Mouse (Mus musculus) megakaryocyte, embryonic 14.5 days (primary cell): ENCODE results near the gene Dcun1d4. TPM values are rescaled to one million over a fixed set of nuclear protein-coding genes. Genes with fewer than 3 reads are reported as not detected.

Source experiments
- H3K27me3 ChIP-seq: replicated peaks from 2 replicates; pipeline ENCODE3; 2012; ENCODE audit warnings: inconsistent platforms
- H3K36me3 ChIP-seq: replicated peaks from 2 replicates; pipeline ENCODE3; 2012; ENCODE audit warnings: low read length, inconsistent platforms, mixed read lengths
- H3K4me1 ChIP-seq: 2 replicates; pipeline ENCODE4 v1.6.1; 2012; ENCODE audit warnings: inconsistent platforms
- H3K4me3 ChIP-seq: replicated peaks from 2 replicates; pipeline ENCODE3; 2012; ENCODE audit warnings: moderate library complexity, mild to moderate bottlenecking, inconsistent platforms
- H3K9me3 ChIP-seq: 2 replicates; pipeline ENCODE4 v1.6.1; 2012; ENCODE audit warnings: inconsistent platforms
- FLI1 ChIP-seq: IDR thresholded peaks from 2 replicates; pipeline ENCODE4 v1.6.1; 2012; ENCODE audit warnings: low read length, inconsistent platforms, mixed read lengths
- GATA1 ChIP-seq: IDR thresholded peaks from 3 replicates; pipeline ENCODE4 v1.6.1; 2012; ENCODE audit warnings: mixed read lengths, low read length, inconsistent platforms, borderline replicate concordance
- polyA plus RNA-seq: library from polyadenylated mRNA; stranded (reverse); fragments of >175 nt; gene quantifications from 2 replicates; pipeline ENCODE4 v1.2.3, GENCODE M21; 2012; ENCODE audit warnings: low replicate concordance; ENCODE audit not compliant: insufficient read depth

Gene Dcun1d4
- polyA plus RNA-seq, result 0.66 TPM in 1 of 2 replicates, not detected in the other

DNA sequence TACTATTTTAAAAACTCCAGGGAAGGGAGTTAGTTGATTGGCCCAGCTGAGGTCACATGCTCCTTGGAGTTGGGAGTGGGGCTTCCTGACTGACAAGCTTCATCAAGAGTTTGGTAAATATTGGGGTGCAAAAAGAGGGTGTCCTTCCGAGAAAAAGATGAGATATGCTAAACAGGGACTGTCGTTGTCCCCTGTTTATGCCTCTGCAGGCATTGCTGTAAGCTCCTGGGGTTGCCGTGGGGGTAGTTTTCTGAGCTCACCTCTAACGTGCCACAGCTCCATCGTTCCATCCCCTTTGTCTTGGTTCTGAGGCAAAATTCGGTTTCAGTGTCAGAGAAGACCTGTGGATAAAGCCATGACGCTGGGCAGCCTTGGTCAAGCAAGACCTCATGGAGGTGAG, at the start of gene Dcun1d4:
Dcun1d4 (plus strand) TSS at position 301 of the 400 bp plus-strand sequence.
- H3K9me3 ChIP-seq, result no peaks in the 10 kb centered on the region
- no peak within 1 kb of the TSS for H3K4me3 ChIP-seq
- TF ChIP-seq FLI1 (no peak), GATA1 (no peak)
- H3K36me3 ChIP-seq, result no peaks in the 10 kb centered on the region
- H3K27me3 ChIP-seq, result peaks cover 14% of the 10 kb centered on the region
- 0 out of 2 replicates have a peak, but pooled peaks cover 5% of the 10 kb centered on the region for H3K4me1 ChIP-seq

DNA sequence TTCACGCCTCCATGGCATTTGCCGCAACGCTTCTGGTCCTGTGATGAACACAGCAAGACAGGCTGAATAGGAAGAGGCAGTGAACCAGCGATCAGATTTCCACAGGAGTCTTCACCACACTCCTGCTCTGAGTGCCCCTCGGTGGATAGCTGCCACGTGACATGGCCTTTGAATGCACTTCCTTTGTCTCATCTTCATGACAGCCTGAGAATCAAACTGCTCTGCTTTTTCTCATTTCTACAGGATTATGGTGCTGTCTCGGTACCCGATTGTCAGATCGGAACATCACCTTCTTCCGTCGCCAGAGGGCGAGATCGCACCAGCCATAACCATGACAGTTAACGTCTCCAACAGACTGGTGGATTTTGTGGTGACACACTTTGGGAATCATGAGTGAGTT, 49.2 kb upstream of the Dcun1d4 start:
- H3K9me3 ChIP-seq, result no peaks in the 10 kb centered on the region
- no peak for TF ChIP-seq GATA1
- TF ChIP-seq FLI1, result no peak
- peaks cover 7% of the 10 kb centered on the region; the same call in 1 of the 2 replicates for H3K4me1 ChIP-seq
- H3K36me3 ChIP-seq, result no peaks in the 10 kb centered on the region
- H3K4me3 ChIP-seq, result peak overlapping the region; percentile 31
- peaks cover 36% of the 10 kb centered on the region for H3K27me3 ChIP-seq

DNA sequence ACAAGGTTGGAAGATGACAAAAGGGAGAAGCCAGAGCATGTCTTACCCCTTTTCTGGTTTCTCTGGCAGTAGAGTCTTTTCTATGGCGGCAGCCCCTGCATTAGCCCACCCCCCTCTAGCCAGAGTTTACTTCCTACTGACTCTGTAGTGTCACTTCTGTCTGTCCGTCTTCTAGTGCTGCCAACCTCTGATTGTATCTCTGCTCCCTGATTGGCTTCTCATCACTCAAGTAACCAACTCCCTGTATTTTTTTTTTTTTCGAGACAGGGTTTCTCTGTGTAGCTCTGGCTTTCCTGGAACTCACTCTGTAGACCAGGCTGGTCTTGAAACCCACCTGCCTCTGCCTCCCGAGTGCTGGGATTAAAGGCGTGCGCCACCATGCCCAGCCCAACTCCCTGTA, 48.0 kb upstream of the Dcun1d4 start:
- no peak overlapping the region for H3K4me3 ChIP-seq
- TF ChIP-seq GATA1 (no peak), FLI1 (no peak)
- peaks cover 7% of the 10 kb centered on the region; the same call in 1 of the 2 replicates for H3K4me1 ChIP-seq
- no peaks in the 10 kb centered on the region for H3K36me3 ChIP-seq
- no peaks in the 10 kb centered on the region for H3K9me3 ChIP-seq
- H3K27me3 ChIP-seq, result peaks cover 40% of the 10 kb centered on the region

- Histone ChIP-seq H3K27me3 (peaks cover 37% of the 10 kb centered on the region), H3K4me3 (no peak overlapping the region), H3K36me3 (no peaks in the 10 kb centered on the region), H3K4me1 (peaks cover 7% of the 10 kb centered on the region; the same call in 1 of the 2 replicates), H3K9me3 (no peaks in the 10 kb centered on the region)
- no peak for TF ChIP-seq FLI1
- TF ChIP-seq GATA1, result no peak
These were observed 46.0 kb upstream of the Dcun1d4 start for GRCm38 (mm10) chr5:73434764-73435163.

- peaks cover 3% of the 10 kb centered on the region; the same call in 1 of the 2 replicates for H3K9me3 ChIP-seq
- TF ChIP-seq GATA1, result no peak
- no peak for TF ChIP-seq FLI1
- peaks cover 21% of the 10 kb centered on the region for H3K27me3 ChIP-seq
- H3K4me3 ChIP-seq, result no peak overlapping the region
- no peaks in the 10 kb centered on the region for H3K36me3 ChIP-seq
- no peaks in the 10 kb centered on the region for H3K4me1 ChIP-seq
These were observed 38.6 kb upstream of the Dcun1d4 start for GRCm38 (mm10) chr5:73442176-73442575.

GRCm38 (mm10) chr5:73450276-73450675, 30.5 kb upstream of the Dcun1d4 start:
- Histone ChIP-seq H3K4me3 (no peak overlapping the region), H3K36me3 (no peaks in the 10 kb centered on the region), H3K9me3 (no peaks in the 10 kb centered on the region), H3K4me1 (peaks cover 6% of the 10 kb centered on the region), H3K27me3 (peaks cover 4% of the 10 kb centered on the region)
- TF ChIP-seq GATA1 (no peak), FLI1 (no peak)

GRCm38 (mm10) chr5:73454502-73455306, 26.1 kb upstream of the Dcun1d4 start:
- Histone ChIP-seq H3K27me3 (peaks cover 2% of the 10 kb centered on the region), H3K4me3 (no peak overlapping the region), H3K9me3 (no peaks in the 10 kb centered on the region), H3K4me1 (peaks cover 6% of the 10 kb centered on the region), H3K36me3 (no peaks in the 10 kb centered on the region)
- TF ChIP-seq FLI1 (no peak), GATA1 (no peak)

- Histone ChIP-seq H3K27me3 (no peaks in the 10 kb centered on the region), H3K4me1 (peaks cover 6% of the 10 kb centered on the region), H3K4me3 (no peak overlapping the region), H3K36me3 (no peaks in the 10 kb centered on the region), H3K9me3 (no peaks in the 10 kb centered on the region)
- TF ChIP-seq FLI1 (no peak), GATA1 (no peak)
These were observed 25.5 kb upstream of the Dcun1d4 start for GRCm38 (mm10) chr5:73455307-73455687.

GRCm38 (mm10) chr5:73468462-73469433, 12.1 kb upstream of the Dcun1d4 start:
- 0 out of 2 replicates have a peak, but pooled peaks cover 4% of the 10 kb centered on the region for H3K4me1 ChIP-seq
- H3K9me3 ChIP-seq, result no peaks in the 10 kb centered on the region
- H3K27me3 ChIP-seq, result peaks cover 17% of the 10 kb centered on the region
- no peak overlapping the region for H3K4me3 ChIP-seq
- no peak for TF ChIP-seq GATA1
- no peak for TF ChIP-seq FLI1
- no peaks in the 10 kb centered on the region for H3K36me3 ChIP-seq
